Mouse (Mus musculus) CH12.LX (cell line): ENCODE results near the gene Rapgef2. TPM values are rescaled to one million over a fixed set of nuclear protein-coding genes. Genes with fewer than 3 reads are reported as not detected.

Experiments used
- DNase-seq: peaks from one replicate; pipeline ENCODE4 v3.0.0-alpha.2; 2013; ENCODE audit errors: extremely low read depth
- H3K27ac ChIP-seq: 2 replicates; pipeline ENCODE4 v1.5.1; 2012; ENCODE audit warnings: low read depth, mild to moderate bottlenecking, control low read depth, moderate library complexity; ENCODE audit not compliant: insufficient read depth
- H3K27me3 ChIP-seq: replicated peaks from 2 replicates; pipeline ENCODE3; 2012; ENCODE audit warnings: inconsistent platforms
- H3K36me3 ChIP-seq, 2 experiments: replicated peaks in 1 of 2; 2 replicates each; pipeline versions ENCODE3 to v1.6.1; 2012; ENCODE audit warnings: inconsistent platforms in 1 of 2, low read length in 1 of 2, mild to moderate bottlenecking in 1 of 2, mixed read lengths in 1 of 2, moderate library complexity in 1 of 2; ENCODE audit not compliant: control insufficient read depth in 1 of 2, insufficient read depth in 1 of 2
- H3K4me1 ChIP-seq, 2 experiments: 2 replicates each; pipeline ENCODE4 v1.6.1; 2012; ENCODE audit warnings: inconsistent platforms in 1 of 2, moderate library complexity in 1 of 2; ENCODE audit not compliant: insufficient read depth in 2 of 2, control insufficient read depth in 1 of 2
- H3K4me2 ChIP-seq: 2 replicates; pipeline ENCODE4 v1.6.1; 2012; ENCODE audit warnings: low read depth, mild to moderate bottlenecking, control low read depth; ENCODE audit not compliant: poor library complexity, insufficient read depth, severe bottlenecking
- H3K4me3 ChIP-seq, 3 experiments: fragments of 150-350 bp in 1 of 3; sonication (generic) in 1 of 3; replicated peaks in 1 of 3; 2 replicates each; pipeline versions ENCODE3 to v1.5.1; 2011 to 2012; ENCODE audit warnings: low read depth in 2 of 3, low read length in 2 of 3, mild to moderate bottlenecking in 2 of 3, moderate library complexity in 2 of 3, control low read depth in 1 of 3, improper control_type of control experiment in 1 of 3, inconsistent platforms in 1 of 3, mixed read lengths in 1 of 3; ENCODE audit not compliant: poor library complexity in 1 of 3
- H3K79me2 ChIP-seq: replicated peaks from 2 replicates; pipeline ENCODE4 v1.6.1; 2012; ENCODE audit warnings: mild to moderate bottlenecking, moderate library complexity; ENCODE audit not compliant: control insufficient read depth, poor library complexity, insufficient read depth, severe bottlenecking; ENCODE audit errors: extremely low read depth
- H3K9ac ChIP-seq: 2 replicates; pipeline ENCODE4 v1.6.1; 2012; ENCODE audit warnings: low read depth, mild to moderate bottlenecking, control low read depth, moderate library complexity; ENCODE audit not compliant: insufficient read depth
- H3K9me3 ChIP-seq: replicated peaks from 2 replicates; pipeline ENCODE3; 2012; ENCODE audit warnings: low read length, inconsistent platforms, mixed read lengths
- CHD1 ChIP-seq: IDR thresholded peaks from 2 replicates; pipeline ENCODE4 v1.6.1; 2012; ENCODE audit warnings: low read depth, low read length, improper control_type of control experiment, inconsistent platforms
- CHD2 ChIP-seq: IDR thresholded peaks from 2 replicates; pipeline ENCODE4 v1.6.1; 2011; ENCODE audit warnings: low read length, improper control_type of control experiment
- CTCF ChIP-seq, 2 experiments: IDR thresholded peaks in 1 of 2; conservative IDR thresholded peaks in 1 of 2; 2 replicates each; pipeline ENCODE4 v1.5.1; 2011 to 2012; ENCODE audit warnings: low read depth in 2 of 2, low read length in 2 of 2, improper control_type of control experiment in 1 of 2, inconsistent platforms in 1 of 2, mild to moderate bottlenecking in 1 of 2, moderate library complexity in 1 of 2
- ELF1 ChIP-seq: IDR thresholded peaks from 2 replicates; pipeline ENCODE4 v1.6.1; 2014; ENCODE audit warnings: low read depth, mild to moderate bottlenecking, inconsistent platforms, low read length, improper control_type of control experiment
- HCFC1 ChIP-seq: IDR thresholded peaks from 2 replicates; pipeline ENCODE4 v1.6.1; 2012; ENCODE audit warnings: low read depth, mild to moderate bottlenecking, inconsistent platforms, low read length, improper control_type of control experiment
- IRF4 ChIP-seq: IDR thresholded peaks from 2 replicates; pipeline ENCODE4 v1.6.1; 2014; ENCODE audit warnings: low read depth, mild to moderate bottlenecking, inconsistent platforms, low read length, improper control_type of control experiment
- KAT2A ChIP-seq: IDR thresholded peaks from 2 replicates; pipeline ENCODE4 v1.6.1; 2012; ENCODE audit warnings: low read length, improper control_type of control experiment, inconsistent platforms; ENCODE audit not compliant: insufficient replicate concordance
- MAFK ChIP-seq: IDR thresholded peaks from 2 replicates; pipeline ENCODE4 v1.6.1; 2011; ENCODE audit warnings: low read length, improper control_type of control experiment; ENCODE audit not compliant: insufficient replicate concordance
- MAX ChIP-seq: IDR thresholded peaks from 2 replicates; pipeline ENCODE4 v1.6.1; 2011; ENCODE audit warnings: low read length, improper control_type of control experiment
- MEF2A ChIP-seq: IDR thresholded peaks from 2 replicates; pipeline ENCODE4 v1.6.1; 2014; ENCODE audit warnings: low read depth, mild to moderate bottlenecking, inconsistent platforms, low read length, improper control_type of control experiment, borderline replicate concordance
- MXI1 ChIP-seq: IDR thresholded peaks from 2 replicates; pipeline ENCODE4 v1.6.1; 2011; ENCODE audit warnings: mild to moderate bottlenecking, low read depth, low read length, improper control_type of control experiment
- PAX5 ChIP-seq: IDR thresholded peaks from 2 replicates; pipeline ENCODE4 v1.6.1; 2012; ENCODE audit warnings: low read length, inconsistent platforms, mixed read lengths
- POLR2A ChIP-seq: IDR thresholded peaks from 2 replicates; pipeline ENCODE4 v1.6.1; 2011; ENCODE audit warnings: low read depth, mild to moderate bottlenecking, improper control_type of control experiment, low read length
- POLR2AphosphoS2 ChIP-seq: IDR thresholded peaks from 2 replicates; pipeline ENCODE4 v1.6.1; 2011; ENCODE audit warnings: low read depth, low read length, improper control_type of control experiment
- TBP ChIP-seq: conservative IDR thresholded peaks from 2 replicates; pipeline ENCODE4 v1.6.1; 2011; ENCODE audit warnings: low read depth, low read length, improper control_type of control experiment
- UBTF ChIP-seq: IDR thresholded peaks from 2 replicates; pipeline ENCODE4 v1.6.1; 2012; ENCODE audit warnings: low read depth, mild to moderate bottlenecking, inconsistent platforms, low read length, improper control_type of control experiment, moderate library complexity
- USF2 ChIP-seq: conservative IDR thresholded peaks from 2 replicates; pipeline ENCODE4 v1.6.1; 2011; ENCODE audit warnings: low read depth, low read length, improper control_type of control experiment
- dilution Hi-C: fragments of 300-500 bp; cut with MboI; formaldehyde crosslinking; loops from 2 replicates; pipeline ENCODE4 v1.14.3; 2020; ENCODE audit warnings: low sequenced_read_pairs; ENCODE audit not compliant: extremely low pct_unique_long_range_greater_than_20kb, extremely low pct_ligation_motif_present
- in situ Hi-C: fragments of 300-500 bp; cut with MboI; formaldehyde crosslinking; loops from 3 replicates; pipeline ENCODE4 v1.14.3; 2019; ENCODE audit warnings: low sequenced_read_pairs, low pct_ligation_motif_present, low pct_unique_long_range_greater_than_20kb, mixed read lengths
- polyA plus RNA-seq: library from polyadenylated mRNA; unstranded; fragments of >175 nt; gene quantifications from 2 replicates; pipeline ENCODE4 v1.2.1, GENCODE M21; 2012; ENCODE audit warnings: low read depth; ENCODE audit not compliant: insufficient read length
- total RNA-seq, 2 experiments: library from RNA; depleted of rRNA; stranded (reverse); fragments of 300-350 nt in 1 of 2; fragments of >200 nt in 1 of 2; gene quantifications; 2 replicates each; pipeline ENCODE4 v1.2.3; 2012 to 2014

Rapgef2 gene
- total and polyA plus RNA-seq, 3 experiments, result 0.72 to 3.1 (median 2.6) TPM

GRCm38 (mm10) chr3:79204261-79204660 lies 82.1 kb downstream of the Rapgef2 start:
- Histone ChIP-seq H3K4me3 (no peak overlapping the region), H3K27ac (no peak overlapping the region), H3K27me3 (no peaks in the 10 kb centered on the region), H3K9me3 (peaks cover 2% of the 10 kb centered on the region), H3K4me1 (peaks cover 0 to 16% of the 10 kb centered on the region in 2 experiments; a peak in 2 of 4 replicates), H3K9ac (no peak overlapping the region), H3K79me2 (no peaks in the 10 kb centered on the region), H3K4me2 (no peak overlapping the region), H3K36me3 (peaks cover 0 to under 1% of the 10 kb centered on the region in 2 experiments)
- DNase-seq, result no peak
- TF ChIP-seq CTCF (conservative IDR thresholded peaks at IDR 0.05 in 1 of 2, IDR thresholded peaks at IDR 0.05 in 1 of 2; ENCODE audit: low read depth in 2 of 2, low read length in 2 of 2) (no peak), MAX (no peak), MEF2A (no peak), MAFK (no peak), ELF1 (no peak), USF2 (no peak), CHD2 (no peak), MXI1 (no peak)
- in situ Hi-C loops, result loop anchor here (5.0 to 25.0 kb wide), 3 partner anchors 249 to 383 kb away; no protein-coding TSS in a partner anchor
- dilution Hi-C loops, result loop anchor here (25.0 kb wide), 1 partner anchor 383 kb away; the partner anchor contains the start of gene Ppid

GRCm38 (mm10) chr3:79203821-79204220 lies 82.5 kb downstream of the Rapgef2 start:
- Histone ChIP-seq H3K4me3 (no peak overlapping the region), H3K4me1 (peaks cover 0 to 21% of the 10 kb centered on the region in 2 experiments; a peak in 2 of 4 replicates), H3K36me3 (no peaks in the 10 kb centered on the region), H3K27me3 (no peaks in the 10 kb centered on the region), H3K9me3 (peaks cover 2% of the 10 kb centered on the region), H3K4me2 (no peak overlapping the region), H3K9ac (no peak overlapping the region), H3K79me2 (no peaks in the 10 kb centered on the region), H3K27ac (no peak overlapping the region)
- DNase-seq, result no peak
- dilution Hi-C loops (loop anchor here (25.0 kb wide), 1 partner anchor 383 kb away; the partner anchor contains the start of gene Ppid), in situ Hi-C loops (loop anchor here (5.0 to 25.0 kb wide), 3 partner anchors 249 to 383 kb away; no protein-coding TSS in a partner anchor)
- TF ChIP-seq KAT2A, result no peak
- TF ChIP-seq ELF1, result no peak
- no peak for TF ChIP-seq IRF4
- TF ChIP-seq TBP, result no peak
- no peak for TF ChIP-seq CTCF (conservative IDR thresholded peaks at IDR 0.05 in 1 of 2, IDR thresholded peaks at IDR 0.05 in 1 of 2; ENCODE audit: low read depth in 2 of 2, low read length in 2 of 2)
- TF ChIP-seq MEF2A, result no peak
- TF ChIP-seq POLR2A, result no peak
- TF ChIP-seq PAX5, result no peak
- TF ChIP-seq HCFC1, result no peak
- TF ChIP-seq POLR2AphosphoS2, result no peak
- TF ChIP-seq UBTF, result no peak
- TF ChIP-seq CHD1, result no peak
- TF ChIP-seq MAX, result no peak
